Mouse (Mus musculus): ENCODE results near the gene Pctp. TPM values are rescaled to one million over a fixed set of nuclear protein-coding genes. Genes with fewer than 3 reads are reported as not detected.

Gene Pctp
- polyA plus RNA-seq, 1 experiment, result 12.3 TPM

- Histone ChIP-seq H3K4me3 (ENCODE audit: insufficient read depth, low read depth, low read length) (no peak overlapping the region), H3K4me1 (ENCODE audit: control insufficient read depth, insufficient read depth, low read length) (peaks cover 35% of the 10 kb centered on the region), H3K27me3 (replicated peaks; ENCODE audit: control insufficient read depth, insufficient read depth, low read length) (no peaks in the 10 kb centered on the region), H3K27ac (ENCODE audit: insufficient read depth, low read depth, low read length) (no peak overlapping the region), H3K36me3 (ENCODE audit: control insufficient read depth, insufficient read depth, low read length) (no peaks in the 10 kb centered on the region)
- DNase-seq, result no peak
- WGBS, result 91% methylated on average over 18 of the region's 18 CpGs
- TF ChIP-seq POLR2A (IDR thresholded peaks at IDR 0.05; ENCODE audit: low read depth, low read length), result no peak
- no peak for TF ChIP-seq CTCF (conservative IDR thresholded peaks at IDR 0.05; ENCODE audit: insufficient read depth, insufficient read length, low read depth, low read length)
Measured at GRCm38 (mm10) chr11:89998996-89999770, 3.5 kb downstream of the Pctp start.

GRCm38 (mm10) chr11:89996856-89997255 is 5.8 kb downstream of the Pctp start:
- Histone ChIP-seq H3K27ac (ENCODE audit: insufficient read depth, low read depth, low read length) (peak overlapping the region; percentile 87), H3K4me1 (ENCODE audit: control insufficient read depth, insufficient read depth, low read length) (peaks cover 39% of the 10 kb centered on the region), H3K27me3 (replicated peaks; ENCODE audit: control insufficient read depth, insufficient read depth, low read length) (no peaks in the 10 kb centered on the region), H3K4me3 (ENCODE audit: insufficient read depth, low read depth, low read length) (no peak overlapping the region), H3K36me3 (ENCODE audit: control insufficient read depth, insufficient read depth, low read length) (no peaks in the 10 kb centered on the region)
- TF ChIP-seq CTCF (conservative IDR thresholded peaks at IDR 0.05; ENCODE audit: insufficient read depth, insufficient read length, low read depth, low read length) (no peak), POLR2A (IDR thresholded peaks at IDR 0.05; ENCODE audit: low read depth, low read length) (no peak)
- 52% methylated on average over 7 of the region's 7 CpGs for WGBS
- peak; percentile 80 for DNase-seq

- peak overlapping the region; percentile 87 for H3K27ac ChIP-seq (ENCODE audit: insufficient read depth, low read depth, low read length)
- 98% methylated on average over 4 of the region's 4 CpGs for WGBS
Measured at GRCm38 (mm10) chr11:89996406-89996805, 6.3 kb downstream of the Pctp start.

GRCm38 (mm10) chr11:89995596-89995995 is 7.1 kb downstream of the Pctp start:
- Histone ChIP-seq H3K27ac (ENCODE audit: insufficient read depth, low read depth, low read length) (peak overlapping the region; percentile 87; the same call in 1 of the 2 replicates), H3K4me3 (ENCODE audit: insufficient read depth, low read depth, low read length) (no peak overlapping the region), H3K27me3 (replicated peaks; ENCODE audit: control insufficient read depth, insufficient read depth, low read length) (no peaks in the 10 kb centered on the region), H3K4me1 (ENCODE audit: control insufficient read depth, insufficient read depth, low read length) (peaks cover 35% of the 10 kb centered on the region), H3K36me3 (ENCODE audit: control insufficient read depth, insufficient read depth, low read length) (no peaks in the 10 kb centered on the region)
- DNase-seq, result peak; percentile 75
- TF ChIP-seq CTCF (conservative IDR thresholded peaks at IDR 0.05; ENCODE audit: insufficient read depth, insufficient read length, low read depth, low read length), result no peak
- TF ChIP-seq POLR2A (IDR thresholded peaks at IDR 0.05; ENCODE audit: low read depth, low read length), result no peak
- WGBS, result 64% methylated on average over 5 of the region's 5 CpGs

More at GRCm38 (mm10) chr11:89996406-89996805, 6.3 kb downstream of the Pctp start:
- H3K4me3 ChIP-seq (ENCODE audit: insufficient read depth, low read depth, low read length), result no peak overlapping the region
- DNase-seq, result no peak
- no peaks in the 10 kb centered on the region for H3K27me3 ChIP-seq (replicated peaks; ENCODE audit: control insufficient read depth, insufficient read depth, low read length)
- peaks cover 35% of the 10 kb centered on the region for H3K4me1 ChIP-seq (ENCODE audit: control insufficient read depth, insufficient read depth, low read length)
- H3K36me3 ChIP-seq (ENCODE audit: control insufficient read depth, insufficient read depth, low read length), result no peaks in the 10 kb centered on the region
- TF ChIP-seq CTCF (conservative IDR thresholded peaks at IDR 0.05; ENCODE audit: insufficient read depth, insufficient read length, low read depth, low read length) (no peak), POLR2A (IDR thresholded peaks at IDR 0.05; ENCODE audit: low read depth, low read length) (no peak)

GRCm38 (mm10) chr11:89994706-89995105 is 8.0 kb downstream of the Pctp start:
- 49% methylated on average over 2 of the region's 2 CpGs for WGBS
- Histone ChIP-seq H3K36me3 (ENCODE audit: control insufficient read depth, insufficient read depth, low read length) (no peaks in the 10 kb centered on the region), H3K27me3 (replicated peaks; ENCODE audit: control insufficient read depth, insufficient read depth, low read length) (no peaks in the 10 kb centered on the region), H3K4me3 (ENCODE audit: insufficient read depth, low read depth, low read length) (no peak overlapping the region), H3K27ac (ENCODE audit: insufficient read depth, low read depth, low read length) (peak overlapping the region; percentile 34; the same call in 1 of the 2 replicates), H3K4me1 (ENCODE audit: control insufficient read depth, insufficient read depth, low read length) (peaks cover 35% of the 10 kb centered on the region)
- DNase-seq, result peak; percentile 79
- no peak for TF ChIP-seq CTCF (conservative IDR thresholded peaks at IDR 0.05; ENCODE audit: insufficient read depth, insufficient read length, low read depth, low read length)
- TF ChIP-seq POLR2A (IDR thresholded peaks at IDR 0.05; ENCODE audit: low read depth, low read length), result no peak

GRCm38 (mm10) chr11:89991661-89992060 is 11.0 kb downstream of the Pctp start:
- Histone ChIP-seq H3K4me1 (ENCODE audit: control insufficient read depth, insufficient read depth, low read length) (peaks cover 24% of the 10 kb centered on the region), H3K4me3 (ENCODE audit: insufficient read depth, low read depth, low read length) (no peak overlapping the region), H3K36me3 (ENCODE audit: control insufficient read depth, insufficient read depth, low read length) (no peaks in the 10 kb centered on the region), H3K27me3 (replicated peaks; ENCODE audit: control insufficient read depth, insufficient read depth, low read length) (no peaks in the 10 kb centered on the region), H3K27ac (ENCODE audit: insufficient read depth, low read depth, low read length) (peak overlapping the region; percentile 29; the same call in 1 of the 2 replicates)
- DNase-seq, result peak; percentile 64
- TF ChIP-seq CTCF (conservative IDR thresholded peaks at IDR 0.05; ENCODE audit: insufficient read depth, insufficient read length, low read depth, low read length), result no peak
- no peak for TF ChIP-seq POLR2A (IDR thresholded peaks at IDR 0.05; ENCODE audit: low read depth, low read length)

- WGBS, result 23% methylated on average over 8 of the region's 8 CpGs
- Histone ChIP-seq H3K27me3 (replicated peaks; ENCODE audit: control insufficient read depth, insufficient read depth, low read length) (no peaks in the 10 kb centered on the region), H3K27ac (ENCODE audit: insufficient read depth, low read depth, low read length) (no peak overlapping the region), H3K4me3 (ENCODE audit: insufficient read depth, low read depth, low read length) (no peak overlapping the region), H3K4me1 (ENCODE audit: control insufficient read depth, insufficient read depth, low read length) (peaks cover 8% of the 10 kb centered on the region; the same call in 1 of the 2 replicates), H3K36me3 (ENCODE audit: control insufficient read depth, insufficient read depth, low read length) (no peaks in the 10 kb centered on the region)
- no peak for TF ChIP-seq POLR2A (IDR thresholded peaks at IDR 0.05; ENCODE audit: low read depth, low read length)
- TF ChIP-seq CTCF (conservative IDR thresholded peaks at IDR 0.05; ENCODE audit: insufficient read depth, insufficient read length, low read depth, low read length), result peak; percentile 92
- DNase-seq, result peak; percentile 72
Measured at GRCm38 (mm10) chr11:89988936-89989589, 13.6 kb downstream of the Pctp start.
